Mouse (Mus musculus): ENCODE data around the gene Zbtb20. TPM values are rescaled to one million over a fixed set of nuclear protein-coding genes. Genes with fewer than 3 reads are reported as not detected.

Zbtb20 gene
- 10 to 100 TPM; 41.3 to 43.4 TPM for polyA plus RNA-seq (2017; shearing (Covaris generic))

GRCm38 (mm10) chr16:42875852-42875980, at the start of gene Zbtb20:
Zbtb20 (plus strand) TSS chr16:42875881.
- ATAC-seq: no peak

- no peak for ATAC-seq
These were observed 39.7 kb upstream of the Zbtb20 start for GRCm38 (mm10) chr16:42835940-42836339.

- no peak for ATAC-seq
These were observed 39.1 kb upstream of the Zbtb20 start for GRCm38 (mm10) chr16:42836404-42837120.

GRCm38 (mm10) chr16:42838226-42838625, 37.5 kb upstream of the Zbtb20 start:
- no peak for ATAC-seq

DNA sequence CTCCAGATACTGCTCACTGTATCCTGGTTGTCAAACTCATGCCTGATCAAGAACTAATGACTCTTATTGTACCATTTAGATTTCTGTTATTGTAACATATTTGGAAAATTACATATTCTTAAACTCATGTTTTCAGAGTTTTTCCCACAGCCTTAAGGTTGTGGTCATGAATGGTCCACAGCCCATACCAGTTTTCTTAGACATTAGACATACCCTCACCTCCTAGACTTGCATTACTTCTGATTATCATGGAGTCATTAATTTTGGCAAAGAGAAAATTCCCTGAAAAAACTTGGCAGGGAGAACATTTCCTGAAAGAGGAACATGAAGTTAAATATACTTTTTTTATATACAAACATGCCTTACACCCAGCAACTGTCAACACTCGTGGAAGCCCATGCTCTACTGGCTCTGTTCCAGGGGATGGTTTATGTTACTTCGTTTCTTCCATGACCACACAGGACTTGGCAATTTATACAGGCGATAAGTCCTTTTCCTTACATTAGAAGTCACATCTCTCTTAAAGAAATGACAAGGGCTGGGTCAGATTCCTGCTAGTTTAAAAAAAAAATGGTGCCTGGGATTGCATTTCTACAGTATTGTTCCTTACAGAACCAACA, 18.0 kb upstream of the Zbtb20 start:
- no peak for ATAC-seq

GRCm38 (mm10) chr16:42859251-42859650, 16.4 kb upstream of the Zbtb20 start:
- ATAC-seq: no peak

GRCm38 (mm10) chr16:42863231-42863630, 12.4 kb upstream of the Zbtb20 start:
- no peak for ATAC-seq

- ATAC-seq: no peak
These were observed 9.6 kb upstream of the Zbtb20 start for GRCm38 (mm10) chr16:42866061-42866460.

DNA sequence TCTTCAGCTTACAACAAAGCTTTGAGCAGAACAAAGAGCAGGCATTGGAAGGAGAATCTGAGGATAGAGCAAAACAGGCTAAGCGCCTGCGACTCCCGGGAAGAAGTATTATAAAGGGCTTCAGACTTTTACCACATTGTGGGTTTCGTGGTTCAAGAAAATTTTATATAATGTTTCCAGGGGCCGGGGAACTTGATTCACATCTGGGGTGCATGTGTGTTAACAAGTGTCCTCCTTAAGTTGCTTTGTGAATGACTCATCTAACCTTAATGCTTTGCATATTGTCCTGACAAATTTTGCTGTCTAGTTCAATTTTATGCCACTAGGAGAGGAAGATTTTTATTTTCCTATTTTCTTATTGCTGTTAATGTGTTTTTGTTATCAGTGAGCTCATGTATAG, 3.6 kb upstream of the Zbtb20 start:
- ATAC-seq: no peak

- no peak for ATAC-seq
These were observed 1.7 kb upstream of the Zbtb20 start for GRCm38 (mm10) chr16:42873942-42874341.

DNA sequence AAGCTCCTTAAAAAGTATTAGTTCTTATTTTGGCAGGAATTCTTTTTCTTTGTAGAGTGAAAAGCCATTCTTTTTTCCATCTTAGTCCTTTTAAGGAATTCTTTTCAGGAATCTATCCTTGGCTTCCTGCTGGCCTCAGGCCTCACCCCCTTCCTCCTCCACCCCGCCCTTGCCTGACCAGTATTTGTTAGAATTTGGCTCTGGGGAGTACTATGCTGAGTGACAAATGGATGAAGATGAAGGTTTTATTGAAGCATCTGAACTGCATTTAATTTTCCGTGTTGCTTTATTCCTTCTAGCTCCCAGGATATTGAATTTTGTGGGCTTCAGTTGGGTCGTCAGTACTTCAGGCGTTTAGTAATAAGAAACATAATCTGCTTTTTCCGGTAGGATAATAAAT, 1.2 kb upstream of the Zbtb20 start:
- no peak for ATAC-seq

- peak; percentile 89 for ATAC-seq
These were observed 500 bp upstream of the Zbtb20 start for GRCm38 (mm10) chr16:42874910-42875851.

- ATAC-seq: peak; percentile 2
These were observed 630 bp downstream of the Zbtb20 start for GRCm38 (mm10) chr16:42876021-42877000.

DNA sequence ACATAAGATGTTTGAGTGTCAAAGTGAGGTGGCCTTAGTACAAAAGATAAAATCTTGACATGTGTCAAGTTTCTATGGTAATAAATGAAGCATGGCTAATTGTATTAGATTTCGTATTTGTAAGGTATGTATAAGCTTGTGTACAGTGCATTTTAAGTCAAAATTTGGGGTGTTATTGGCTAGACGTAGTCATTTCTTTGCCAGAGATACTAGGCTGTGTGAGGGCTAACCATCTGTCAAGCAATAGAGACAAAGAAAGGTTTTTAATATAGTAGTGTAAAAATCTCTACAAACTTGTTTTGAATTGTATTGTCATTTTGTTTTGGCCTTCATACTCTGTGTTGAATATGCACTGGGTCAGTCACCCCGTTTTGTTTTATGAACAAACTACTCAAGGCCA, 4.4 kb downstream of the Zbtb20 start:
- no peak for ATAC-seq

GRCm38 (mm10) chr16:42885538-42885937, 9.9 kb downstream of the Zbtb20 start:
- ATAC-seq: no peak

GRCm38 (mm10) chr16:42885964-42886363, 10.3 kb downstream of the Zbtb20 start:
- no peak for ATAC-seq

DNA sequence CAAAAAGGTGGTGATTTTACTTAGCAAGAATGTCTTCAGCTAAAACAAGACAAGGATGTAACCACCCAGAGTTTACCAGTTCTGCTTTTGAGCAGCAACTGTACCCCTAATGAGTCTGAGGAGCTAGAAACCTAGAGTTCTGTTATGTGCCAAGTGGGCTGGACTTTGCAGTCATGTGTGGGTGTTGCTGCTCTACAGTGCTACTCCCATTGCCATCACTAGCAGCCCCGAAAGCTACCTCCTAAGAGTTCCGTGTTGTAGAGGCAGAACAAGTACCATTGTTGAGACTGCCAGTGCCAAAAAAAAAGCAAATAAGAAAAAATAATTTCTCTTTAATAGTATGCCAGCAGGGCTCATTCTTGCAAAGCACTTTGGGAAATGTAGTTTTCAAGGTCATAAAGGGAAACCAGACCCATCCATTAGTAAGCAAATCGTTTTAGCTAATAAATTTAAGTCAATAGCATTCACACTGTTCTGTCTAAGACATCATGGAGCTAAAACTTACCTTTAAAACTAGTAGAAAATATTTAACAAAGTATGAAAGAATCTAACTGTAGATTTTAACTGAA, 21.5 kb downstream of the Zbtb20 start:
- ATAC-seq: no peak

DNA sequence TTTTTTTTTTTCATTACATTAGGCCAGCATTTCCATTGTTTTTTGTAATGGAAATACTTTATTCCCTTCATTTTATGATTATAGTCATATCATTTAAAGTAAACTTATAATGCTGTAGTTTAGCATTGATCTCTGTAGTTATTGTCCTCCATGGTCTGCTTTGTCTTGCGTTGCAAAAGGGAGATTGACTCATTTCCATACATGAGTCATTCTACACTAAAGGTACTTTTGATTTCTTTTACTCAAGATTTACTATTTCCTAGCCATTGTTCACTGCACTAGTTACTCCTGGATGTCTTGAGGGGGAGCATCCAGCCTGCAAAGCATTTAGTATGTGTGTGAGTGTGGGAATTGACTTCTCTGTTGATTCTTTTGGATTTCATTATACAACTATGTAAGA, 24.6 kb downstream of the Zbtb20 start:
- no peak for ATAC-seq

DNA sequence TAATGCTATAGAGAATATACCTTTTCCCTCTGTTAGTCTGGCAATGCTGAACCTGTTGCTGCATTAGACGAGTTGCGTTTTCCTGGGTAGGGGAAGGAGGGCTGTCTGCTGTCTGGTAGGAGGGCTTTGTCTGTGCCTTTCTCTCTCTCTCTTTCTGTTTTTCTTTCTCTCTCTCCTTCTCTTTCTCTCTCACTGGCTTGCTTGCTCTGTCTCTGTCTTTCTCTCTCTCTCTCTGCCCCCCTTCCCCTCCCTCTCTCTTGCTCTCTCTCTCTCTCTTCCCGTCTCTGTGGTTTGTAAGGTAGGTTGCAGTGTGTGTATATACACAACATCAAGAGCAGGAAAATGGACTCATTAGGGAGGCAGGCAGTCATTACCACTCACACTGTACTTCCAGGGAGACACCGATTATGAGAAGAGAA, 31.6 kb downstream of the Zbtb20 start:
- peak; percentile 88 for ATAC-seq

DNA sequence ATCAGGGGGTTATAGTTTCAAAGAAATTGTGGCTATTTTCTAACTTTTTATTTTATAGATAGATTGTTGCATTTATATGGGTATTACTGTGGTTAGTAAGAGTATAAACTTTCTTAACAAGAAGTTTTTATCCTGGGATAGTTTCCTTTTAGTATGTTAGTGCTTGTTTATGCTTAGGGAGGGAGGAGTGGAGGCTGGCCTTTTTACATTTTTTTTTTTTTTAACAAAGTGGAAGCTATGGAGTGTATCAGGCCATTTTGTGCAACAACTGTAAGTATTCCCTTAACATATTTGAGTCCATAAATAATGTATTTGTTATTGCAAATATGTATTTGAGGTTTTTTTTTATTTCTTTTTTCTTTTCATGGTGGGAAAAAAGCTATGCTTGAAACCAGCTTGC, 32.7 kb downstream of the Zbtb20 start:
- no peak for ATAC-seq

- no peak for ATAC-seq
These were observed 33.2 kb downstream of the Zbtb20 start for GRCm38 (mm10) chr16:42908896-42909295.

DNA sequence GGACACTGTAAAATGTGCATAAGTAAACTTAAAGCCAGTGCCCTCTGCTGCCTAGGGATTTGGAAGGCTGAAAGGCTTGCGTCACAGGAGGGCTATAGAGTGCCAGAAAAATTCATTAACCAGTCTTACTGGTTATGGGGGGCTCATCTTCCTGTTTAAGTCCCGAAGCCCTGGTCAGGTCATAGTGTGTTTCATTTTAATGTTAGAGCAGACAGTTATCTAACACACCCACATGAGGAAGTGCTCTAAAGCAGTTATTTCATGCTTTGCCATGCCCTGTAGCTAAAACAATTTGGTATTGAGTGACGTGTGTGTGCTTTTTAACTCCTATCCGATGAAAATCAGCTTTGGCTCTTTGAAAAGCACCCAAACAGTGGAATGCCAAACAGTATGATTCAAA, 34.3 kb downstream of the Zbtb20 start:
- no peak for ATAC-seq

All from activated CD4-positive, CD25-positive, alpha-beta regulatory T cell, adult 4 months (primary cell).